Mouse (Mus musculus) thymus, adult 2 months (tissue): Measurements from ENCODE around the gene 1700029J07Rik.

Source experiments
- CTCF ChIP-seq: fragments of 200-500 bp; IDR thresholded peaks from 2 replicates; pipeline ENCODE4 v1.5.1; 2012; ENCODE audit warnings: mild to moderate bottlenecking, control low read depth, low read length, moderate library complexity, borderline replicate concordance; ENCODE audit not compliant: control insufficient read depth, poor library complexity, insufficient read depth; ENCODE audit errors: extremely low read depth
- POLR2A ChIP-seq: fragments of 200-500 bp; IDR thresholded peaks from 2 replicates; pipeline ENCODE4 v1.6.1; 2012; ENCODE audit warnings: mild to moderate bottlenecking, low read length, control low read depth, moderate library complexity; ENCODE audit not compliant: control insufficient read depth, poor library complexity, insufficient read depth; ENCODE audit errors: extremely low read depth

- TF ChIP-seq CTCF: no peak
- no peak for TF ChIP-seq POLR2A
Measured at GRCm38 (mm10) chr8:45922116-45922515, 52.9 kb downstream of the 1700029J07Rik start.
